Mouse (Mus musculus) cerebellum, postnatal 4 days (tissue): Measurements from ENCODE around the gene Tyrobp.
A peak's percentile ranks its signal among the peaks of the same experiment; 100 is the strongest.

Experiments
- DNase-seq, 2 experiments: peaks; one replicate each; pipeline ENCODE4 v3.0.0; 2022; ENCODE audit warnings: low spot score in 2 of 2, mixed read lengths in 1 of 2

The Tyrobp gene

GRCm38 (mm10) chr7:30413596-30413995, at the start of gene Tyrobp:
Gene Tyrobp (plus strand): TSS chr7:30413760.
- DNase-seq, result no peak

GRCm38 (mm10) chr7:30367466-30367865, 46.1 kb upstream of the Tyrobp start:
- no peak for DNase-seq

- DNase-seq, result peak; percentile 76 to 93
These were observed 40.0 kb upstream of the Tyrobp start for GRCm38 (mm10) chr7:30373501-30373962.

DNA sequence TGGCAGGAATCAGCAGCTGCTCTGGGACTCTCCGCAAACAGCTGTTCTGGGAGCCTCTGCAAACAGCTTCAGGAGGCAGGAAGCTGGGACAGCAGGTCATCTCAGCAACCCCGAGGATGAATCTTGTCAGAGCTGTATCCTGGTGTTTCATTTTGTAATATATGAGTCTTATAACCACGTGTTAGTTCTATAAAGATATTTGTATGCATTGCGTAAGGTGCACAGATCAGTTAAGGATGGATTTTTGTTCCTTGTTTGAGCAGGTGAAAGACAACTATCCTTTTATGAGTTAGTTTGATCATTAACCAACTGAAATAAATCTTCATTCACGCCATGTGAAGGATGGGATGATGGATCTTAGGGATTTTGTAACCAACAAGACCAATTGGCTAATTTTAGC, 33.5 kb upstream of the Tyrobp start:
- DNase-seq, result no peak

GRCm38 (mm10) chr7:30384106-30384505, 29.5 kb upstream of the Tyrobp start:
- DNase-seq, result no peak

- DNase-seq, result no peak
These were observed 20.6 kb upstream of the Tyrobp start for GRCm38 (mm10) chr7:30392746-30393520.

GRCm38 (mm10) chr7:30393631-30394030, 19.9 kb upstream of the Tyrobp start:
- no peak for DNase-seq

- DNase-seq, result no peak
These were observed 19.2 kb upstream of the Tyrobp start for GRCm38 (mm10) chr7:30394379-30394778.

DNA sequence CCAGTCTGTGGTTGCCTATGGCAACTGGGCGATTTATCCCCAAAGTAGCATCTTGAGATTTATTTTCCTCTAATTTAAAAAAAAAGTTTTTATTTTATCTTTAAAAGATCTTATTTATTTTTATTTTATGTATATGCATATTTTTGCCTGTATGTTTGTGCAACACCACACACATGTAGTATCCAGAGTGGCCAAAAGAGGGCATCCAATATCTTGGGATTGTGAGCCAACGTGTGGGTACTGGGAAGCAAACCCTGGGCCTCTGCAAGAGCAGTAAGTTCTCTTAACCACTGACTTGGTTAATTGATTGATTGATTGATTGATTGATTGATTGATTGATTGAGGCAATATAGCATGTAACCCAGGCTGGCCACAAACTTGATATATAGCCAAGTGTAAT, 18.7 kb upstream of the Tyrobp start:
- DNase-seq, result no peak

- DNase-seq, result no peak
These were observed 13.9 kb upstream of the Tyrobp start for GRCm38 (mm10) chr7:30399671-30400070.

- no peak for DNase-seq
These were observed 11.2 kb upstream of the Tyrobp start for GRCm38 (mm10) chr7:30402343-30402742.

- no peak for DNase-seq
These were observed 4.9 kb upstream of the Tyrobp start for GRCm38 (mm10) chr7:30408639-30409038.

- DNase-seq, result no peak
These were observed 3.8 kb upstream of the Tyrobp start for GRCm38 (mm10) chr7:30409789-30410188.

GRCm38 (mm10) chr7:30411023-30411422, 2.5 kb upstream of the Tyrobp start:
- DNase-seq, result no peak

DNA sequence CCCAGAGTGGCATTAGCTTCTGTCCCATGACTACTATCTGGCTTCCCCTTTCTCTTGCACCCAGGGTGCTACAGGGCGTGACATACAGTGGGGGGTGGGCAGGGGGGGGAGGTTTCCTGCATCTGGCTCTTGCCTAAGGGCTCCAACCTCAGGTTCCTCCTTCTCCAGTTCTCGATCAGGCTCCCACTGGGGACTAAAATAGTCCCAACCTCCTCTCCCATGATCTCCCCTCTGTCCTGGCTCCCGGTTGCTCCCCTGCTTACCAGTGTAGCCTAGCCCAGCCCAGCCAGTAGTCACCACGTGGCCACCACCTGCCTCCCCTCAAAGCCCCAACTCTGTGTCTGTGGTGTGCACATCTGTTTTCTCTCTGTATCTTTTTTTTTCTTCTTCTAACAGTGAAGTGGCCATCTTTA, 819 bp upstream of the Tyrobp start:
- DNase-seq, result no peak

GRCm38 (mm10) chr7:30417856-30418255, 4.3 kb downstream of the Tyrobp start:
- no peak for DNase-seq

GRCm38 (mm10) chr7:30419561-30420499, 6.3 kb downstream of the Tyrobp start, which contains the start of gene Hcst:
Gene Hcst (minus strand): TSS chr7:30419854.
- DNase-seq, result no peak

DNA sequence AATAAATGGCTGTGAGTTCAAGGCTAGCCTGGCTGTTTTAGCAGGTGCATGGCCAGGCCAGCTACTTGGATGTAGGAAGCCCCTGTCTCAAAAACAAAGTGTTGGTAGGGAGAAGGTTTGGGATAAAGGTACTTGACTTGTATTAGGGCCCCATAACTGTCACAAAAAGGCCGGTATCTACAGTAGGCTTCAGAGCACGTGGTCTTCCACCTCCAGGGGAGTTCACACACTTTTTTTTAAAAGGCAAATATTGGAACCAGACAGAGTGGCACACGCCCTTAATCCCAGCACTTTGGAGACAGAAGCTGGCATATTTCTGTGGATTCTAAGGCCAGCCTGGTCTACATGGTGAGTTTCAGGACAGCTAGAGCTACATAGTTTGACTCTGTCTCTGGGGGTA, 7.1 kb downstream of the Tyrobp start:
- DNase-seq, result no peak

GRCm38 (mm10) chr7:30421175-30421889, 7.8 kb downstream of the Tyrobp start, which contains the start of gene Nfkbid:
Gene Nfkbid (plus strand): TSS chr7:30421732.
- no peak for DNase-seq

GRCm38 (mm10) chr7:30421890-30422435, 8.4 kb downstream of the Tyrobp start:
- DNase-seq, result peak; percentile 78 to 90

DNA sequence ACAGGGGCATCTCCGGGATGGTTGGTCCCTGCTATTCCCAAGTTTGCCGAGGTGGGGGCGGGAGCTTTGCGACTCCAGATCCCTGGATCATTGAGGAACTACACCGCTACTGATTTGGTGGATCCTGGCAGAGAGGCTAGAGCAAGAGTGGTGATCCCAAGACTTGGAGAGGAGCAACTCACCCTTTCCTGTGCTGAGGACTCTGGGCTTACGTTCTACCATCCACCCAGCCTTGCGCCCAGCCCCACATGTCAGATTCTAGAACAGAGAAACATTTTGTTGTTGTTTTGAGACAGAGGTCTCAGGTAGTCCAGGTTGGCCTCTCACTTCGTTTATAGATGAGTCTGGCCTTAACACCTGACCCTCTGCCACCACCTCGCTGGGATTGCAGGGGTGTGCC, 9.0 kb downstream of the Tyrobp start:
- no peak for DNase-seq
